In genomic region chr11:34681790-34682189, GRCm38 (mm10) we compare ENCODE assay signal across 10 mouse cellular contexts.
DNase-seq lines count a peak whose midpoint lies in the region; ATAC-seq and TF ChIP-seq lines count a peak whose summit lies in the region.
"Had no signal": no experiment of that assay in that cellular context is flagged by ENCODE, and none has a peak within 500 bp of the region (broad histone marks: within the 10 kb centered on the region; RNA-seq: fewer than 3 reads in every experiment).

No protein-coding gene starts in this region.

- no peaks in the 10 kb centered on the region for H3K36me3 ChIP-seq in forebrain, embryonic 12.5 days (replicated peaks)
- H3K36me3 ChIP-seq in forebrain, embryonic 13.5 days (ENCODE audit: poor library complexity, severe bottlenecking), result no peaks in the 10 kb centered on the region
- H3K36me3 ChIP-seq in neural tube, embryonic 11.5 days (ENCODE audit: control insufficient read depth, insufficient read depth, low read length), result no peaks in the 10 kb centered on the region
- H3K36me3 ChIP-seq in stomach, embryonic 15.5 days, result no peaks in the 10 kb centered on the region
- H3K36me3 ChIP-seq in kidney, embryonic 14.5 days (ENCODE audit: control insufficient read depth, insufficient read depth, low read length), result no peaks in the 10 kb centered on the region

- 50% methylated on average over 8 of the region's 8 CpGs for WGBS in forebrain, embryonic 12.5 days
- 52% methylated on average over 8 of the region's 8 CpGs for WGBS in forebrain, embryonic 13.5 days
- WGBS in neural tube, embryonic 11.5 days, result 54% methylated on average over 8 of the region's 8 CpGs
- 49% methylated on average over 8 of the region's 8 CpGs for WGBS in stomach, embryonic 15.5 days
- 54% methylated on average over 8 of the region's 8 CpGs for WGBS in kidney, embryonic 14.5 days

- intact Hi-C loops in left cerebral cortex, adult 2 months (cut with DNase I), result no loop called here

- no peak overlapping the region for H3K9ac ChIP-seq in forebrain, embryonic 12.5 days
- no peak overlapping the region for H3K9ac ChIP-seq in forebrain, embryonic 13.5 days
- H3K9ac ChIP-seq in neural tube, embryonic 11.5 days (ENCODE audit: low read length), result no peak overlapping the region
- H3K9ac ChIP-seq in stomach, embryonic 15.5 days, result no peak overlapping the region
- H3K9ac ChIP-seq in kidney, embryonic 14.5 days (ENCODE audit: low read depth, low read length), result no peak overlapping the region

- H3K27me3 ChIP-seq in forebrain, embryonic 12.5 days, result no peaks in the 10 kb centered on the region
- no peaks in the 10 kb centered on the region for H3K27me3 ChIP-seq in forebrain, embryonic 13.5 days
- no peaks in the 10 kb centered on the region for H3K27me3 ChIP-seq in neural tube, embryonic 11.5 days (ENCODE audit: control insufficient read depth, insufficient read depth, low read length)
- no peaks in the 10 kb centered on the region for H3K27me3 ChIP-seq in stomach, embryonic 15.5 days (replicated peaks)
- no peaks in the 10 kb centered on the region for H3K27me3 ChIP-seq in kidney, embryonic 14.5 days (ENCODE audit: control insufficient read depth, insufficient read depth, low read length)

- no peak for TF ChIP-seq CTCF in left cerebral cortex, adult 2 months (IDR thresholded peaks at IDR 0.05)

- H3K4me1 ChIP-seq in forebrain, embryonic 12.5 days, result no peaks in the 10 kb centered on the region
- H3K4me1 ChIP-seq in forebrain, embryonic 13.5 days, result no peaks in the 10 kb centered on the region
- no peaks in the 10 kb centered on the region for H3K4me1 ChIP-seq in neural tube, embryonic 11.5 days (ENCODE audit: control insufficient read depth, insufficient read depth, low read length)
- H3K4me1 ChIP-seq in stomach, embryonic 15.5 days, result no peaks in the 10 kb centered on the region
- no peaks in the 10 kb centered on the region for H3K4me1 ChIP-seq in kidney, embryonic 14.5 days (ENCODE audit: control insufficient read depth, insufficient read depth, low read length)

- peak; percentile 58; the same call in 1 of the 2 replicates for ATAC-seq in forebrain, embryonic 12.5 days (ENCODE audit: low FRiP score)
- no peak for ATAC-seq in forebrain, embryonic 13.5 days
- ATAC-seq in neural tube, embryonic 11.5 days (ENCODE audit: insufficient read depth, low FRiP score, low TSS enrichment), result peak; percentile 55; the same call in 1 of the 2 replicates
- peak; percentile 39; the same call in 1 of the 2 replicates for ATAC-seq in stomach, embryonic 15.5 days (ENCODE audit: insufficient read depth, low FRiP score, low read depth)
- no peak for ATAC-seq in kidney, embryonic 14.5 days (ENCODE audit: low FRiP score, low TSS enrichment)

- H3K9me3 ChIP-seq in forebrain, embryonic 12.5 days, result no peaks in the 10 kb centered on the region
- no peaks in the 10 kb centered on the region for H3K9me3 ChIP-seq in forebrain, embryonic 13.5 days (replicated peaks)
- H3K9me3 ChIP-seq in neural tube, embryonic 11.5 days (ENCODE audit: control insufficient read depth, low read length), result no peaks in the 10 kb centered on the region
- no peaks in the 10 kb centered on the region for H3K9me3 ChIP-seq in stomach, embryonic 15.5 days
- peaks cover 7% of the 10 kb centered on the region; the same call in 1 of the 2 replicates for H3K9me3 ChIP-seq in kidney, embryonic 14.5 days (ENCODE audit: control insufficient read depth, low read length)

- H3K27ac ChIP-seq in forebrain, embryonic 12.5 days, result no peak overlapping the region
- H3K27ac ChIP-seq in forebrain, embryonic 13.5 days, result no peak overlapping the region
- H3K27ac ChIP-seq in neural tube, embryonic 11.5 days (ENCODE audit: low read depth, low read length), result no peak overlapping the region
- H3K27ac ChIP-seq in stomach, embryonic 15.5 days, result no peak overlapping the region
- H3K27ac ChIP-seq in kidney, embryonic 14.5 days (ENCODE audit: low read depth, low read length), result no peak overlapping the region
- H3K27ac ChIP-seq in left cerebral cortex, adult 2 months, result no peak overlapping the region

- H3K4me2 ChIP-seq in forebrain, embryonic 12.5 days, result no peak overlapping the region
- no peak overlapping the region for H3K4me2 ChIP-seq in forebrain, embryonic 13.5 days
- no peak overlapping the region for H3K4me2 ChIP-seq in neural tube, embryonic 11.5 days (ENCODE audit: low read depth)
- no peak overlapping the region for H3K4me2 ChIP-seq in stomach, embryonic 15.5 days
- no peak overlapping the region for H3K4me2 ChIP-seq in kidney, embryonic 14.5 days (replicated peaks; ENCODE audit: low read depth, low read length)

- no peak overlapping the region for H3K4me3 ChIP-seq in forebrain, embryonic 12.5 days (replicated peaks)
- H3K4me3 ChIP-seq in forebrain, embryonic 13.5 days, result no peak overlapping the region
- no peak overlapping the region for H3K4me3 ChIP-seq in neural tube, embryonic 11.5 days (ENCODE audit: low read depth, low read length)
- H3K4me3 ChIP-seq in stomach, embryonic 15.5 days (replicated peaks), result no peak overlapping the region
- H3K4me3 ChIP-seq in kidney, embryonic 14.5 days (ENCODE audit: low read length), result no peak overlapping the region
- no peak overlapping the region for H3K4me3 ChIP-seq in left cerebral cortex, adult 2 months

- DNase-seq in neural tube, embryonic 11.5 days (ENCODE audit: low spot score), result no peak
- DNase-seq in neural tube, embryonic 10.5 days (ENCODE audit: extremely low spot score, low spot score), result no peak
- DNase-seq in hindlimb bud, embryonic 11.5 days (ENCODE audit: extremely low spot score, low read depth, low spot score), result peak; percentile 86
- no peak for DNase-seq in left cerebral cortex, adult 2 months (ENCODE audit: extremely low spot score in 1 of 2, low spot score in 2 of 2)
- DNase-seq: lung, postnatal 10 days; thymus, adult 2 months had no signal

Comparison
In these comparisons a context has a peak if more than half of its experiments do, and no peak if none do; other contexts are left out.
1. ATAC-seq: peak in forebrain, embryonic 12.5 days (single experiment), neural tube, embryonic 11.5 days (single experiment) and stomach, embryonic 15.5 days (single experiment); none in forebrain, embryonic 13.5 days (single experiment) and kidney, embryonic 14.5 days (single experiment).